ENCODE assay signal across 8 mouse cellular contexts in genomic region chr2:131545386-131546307, GRCm38 (mm10). TPM values are rescaled to one million over a fixed set of nuclear protein-coding genes. Genes with fewer than 3 reads are reported as not detected.
DNase-seq lines count a peak whose midpoint lies in the region; ATAC-seq lines count a peak whose summit lies in the region.

No protein-coding gene starts in this region.

- H3K9me3 ChIP-seq in forebrain, embryonic 13.5 days (replicated peaks): no peaks in the 10 kb centered on the region
- no peaks in the 10 kb centered on the region for H3K9me3 ChIP-seq in hindbrain, embryonic 10.5 days

- peak overlapping the region; percentile 61 for H3K9ac ChIP-seq in forebrain, embryonic 13.5 days

- peak overlapping the region; percentile 45 for H3K4me3 ChIP-seq in forebrain, embryonic 13.5 days
- peak overlapping the region; percentile 53 for H3K4me3 ChIP-seq in hindbrain, embryonic 10.5 days

- H3K4me1 ChIP-seq in forebrain, embryonic 13.5 days: peaks cover 15% of the 10 kb centered on the region
- H3K4me1 ChIP-seq in hindbrain, embryonic 10.5 days (replicated peaks): peaks cover 30% of the 10 kb centered on the region

- ATAC-seq in cerebellum, adult (ENCODE audit: insufficient number of reproducible peaks, low FRiP score, low TSS enrichment): no peak
- ATAC-seq in forebrain, embryonic 13.5 days: peak; percentile 57

- no peak overlapping the region for H3K27ac ChIP-seq in forebrain, embryonic 13.5 days
- peak overlapping the region; percentile 68 for H3K27ac ChIP-seq in hindbrain, embryonic 10.5 days

- H3K27me3 ChIP-seq in forebrain, embryonic 13.5 days: peaks cover 47% of the 10 kb centered on the region
- peaks cover 60% of the 10 kb centered on the region for H3K27me3 ChIP-seq in hindbrain, embryonic 10.5 days (ENCODE audit: insufficient read depth, poor library complexity, severe bottlenecking)

- peak; percentile 34 for DNase-seq in cerebellum, adult 11 months
- DNase-seq in c-Kit-positive CD71-positive TER-119-positive erythroid progenitor cells, embryonic 14.5 days (ENCODE audit: low spot score): peak; percentile 40
- peak; percentile 78 for DNase-seq in hindbrain, embryonic 10.5 days (ENCODE audit: low spot score)
- DNase-seq in left cerebral cortex, adult 18-20 months (ENCODE audit: low spot score in 2 of 2): peak; percentile 38 to 59
- DNase-seq in lung, postnatal 36 days: peak; percentile 63
- DNase-seq in right cerebral cortex, adult 2 months (ENCODE audit: low spot score in 2 of 2): peak; percentile 59

- H3K4me2 ChIP-seq in forebrain, embryonic 13.5 days: peak overlapping the region; percentile 76

- 1% methylated on average over 45 of the region's 45 CpGs for WGBS in forebrain, embryonic 13.5 days
- 3% methylated on average over 45 of the region's 45 CpGs for WGBS in hindbrain, embryonic 10.5 days

- no peaks in the 10 kb centered on the region for H3K36me3 ChIP-seq in forebrain, embryonic 13.5 days (ENCODE audit: poor library complexity, severe bottlenecking)
- H3K36me3 ChIP-seq in hindbrain, embryonic 10.5 days: no peaks in the 10 kb centered on the region

RNA-seq across cellular contexts. Expression of gene Adra1d, which starts 16.4 kb away (rescaled TPM):
- polyA plus RNA-seq in forebrain, embryonic 13.5 days (2015; fragmentation: Nextera tagmentation; extraction: Ambion mirVana): not detected in 2 replicates
- polyA plus RNA-seq in hindbrain, embryonic 10.5 days (2016; fragmentation: Nextera tagmentation; extraction: Ambion mirVana): 0.16 and 0.31 TPM in 2 replicates
- total RNA-seq in left cerebral cortex, adult 18-20 months (2021): 10 to 100 TPM; 54.2 to 58.7 TPM

RNA-seq across cellular contexts. Expression of gene Smox, which starts 54.4 kb away (rescaled TPM):
- polyA plus RNA-seq in forebrain, embryonic 13.5 days (2015; fragmentation: Nextera tagmentation; extraction: Ambion mirVana): 51.3 and 52.5 TPM in 2 replicates
- polyA plus RNA-seq in hindbrain, embryonic 10.5 days (2016; fragmentation: Nextera tagmentation; extraction: Ambion mirVana): 30.0 and 34.1 TPM in 2 replicates
- 10 to 100 TPM; 64.5 to 69.9 TPM for total RNA-seq in left cerebral cortex, adult 18-20 months (2021)
